Mouse (Mus musculus) right cerebral cortex, postnatal 25 days (tissue): ENCODE measurements at regions not wholly inside any gene's neighbourhood (a gene's known extent, or its start where the extent isn't known, plus 50 kb on each side); places are given as distances from the start of the nearest gene placed in this dataset.

Source experiments
- DNase-seq: peaks from one replicate; pipeline ENCODE4 v3.0.0; 2022

GRCm38 (mm10) chr8:35192515-35192914, 573.1 kb upstream of the Gm19410 start:
- DNase-seq = no peak

GRCm38 (mm10) chr8:35193771-35194170, 571.8 kb upstream of the Gm19410 start:
- DNase-seq = no peak

GRCm38 (mm10) chr8:35196189-35196588, 569.4 kb upstream of the Gm19410 start:
- no peak for DNase-seq

- DNase-seq = no peak
Measured at GRCm38 (mm10) chr8:35198766-35199165, 566.8 kb upstream of the Gm19410 start.

- no peak for DNase-seq
Measured at GRCm38 (mm10) chr8:35201416-35201815, 564.2 kb upstream of the Gm19410 start.

GRCm38 (mm10) chr8:35204971-35205370, 560.6 kb upstream of the Gm19410 start:
- no peak for DNase-seq

- DNase-seq = no peak
Measured at GRCm38 (mm10) chr8:35205536-35205935, 560.1 kb upstream of the Gm19410 start.

GRCm38 (mm10) chr8:35206271-35206670, 559.3 kb upstream of the Gm19410 start:
- no peak for DNase-seq

GRCm38 (mm10) chr8:35208357-35208756, 557.2 kb upstream of the Gm19410 start:
- DNase-seq = no peak

GRCm38 (mm10) chr8:35211506-35212452, 553.8 kb upstream of the Gm19410 start:
- no peak for DNase-seq

GRCm38 (mm10) chr8:35213515-35213914, 552.1 kb upstream of the Gm19410 start:
- no peak for DNase-seq

GRCm38 (mm10) chr8:35217604-35218003, 548.0 kb upstream of the Gm19410 start:
- DNase-seq = no peak

- no peak for DNase-seq
Measured at GRCm38 (mm10) chr8:35218327-35218726, 547.3 kb upstream of the Gm19410 start.

GRCm38 (mm10) chr8:35224053-35224924, 541.3 kb upstream of the Gm19410 start:
- DNase-seq = no peak

GRCm38 (mm10) chr8:35224925-35225244, 540.7 kb upstream of the Gm19410 start:
- no peak for DNase-seq

GRCm38 (mm10) chr8:35227079-35227478, 538.5 kb upstream of the Gm19410 start:
- no peak for DNase-seq

- no peak for DNase-seq
Measured at GRCm38 (mm10) chr8:35228449-35228848, 537.1 kb upstream of the Gm19410 start.

GRCm38 (mm10) chr8:35233520-35234186, 531.9 kb upstream of the Gm19410 start:
- peak; percentile 37 for DNase-seq

- no peak for DNase-seq
Measured at GRCm38 (mm10) chr8:35234436-35234835, 531.2 kb upstream of the Gm19410 start.

GRCm38 (mm10) chr8:35235815-35236509, 529.6 kb upstream of the Gm19410 start:
- no peak for DNase-seq

GRCm38 (mm10) chr8:35237279-35237678, 528.3 kb upstream of the Gm19410 start:
- DNase-seq = peak; percentile 56

GRCm38 (mm10) chr8:35240884-35241283, 524.7 kb upstream of the Gm19410 start:
- no peak for DNase-seq

GRCm38 (mm10) chr8:35243555-35243954, 522.0 kb upstream of the Gm19410 start:
- no peak for DNase-seq
